ENCODE assay signal across 40 mouse cellular contexts in genomic region chr14:5855911-5856310, GRCm38 (mm10). TPM values are rescaled to one million over a fixed set of nuclear protein-coding genes. Genes with fewer than 3 reads are reported as not detected.
"Had no signal": no experiment of that assay in that cellular context is flagged by ENCODE, and none has a peak within 500 bp of the region (broad histone marks: within the 10 kb centered on the region; RNA-seq: fewer than 3 reads in every experiment).

No protein-coding gene starts in this region.

RNA-seq across cellular contexts. Expression of gene Gm8237, which starts 24.3 kb away (rescaled TPM):
- total RNA-seq: liver, adult 2 months; megakaryocyte progenitor cell, adult 5-6 weeks; megakaryocyte, adult 5-6 weeks; megakaryocyte-erythroid progenitor cell, adult 5-6 weeks; monocyte, adult 5-6 weeks had no signal
- polyA plus RNA-seq: limb, embryonic 11.5 days; liver, adult 2 months; liver, embryonic 11.5 days; liver, embryonic 12.5 days; liver, embryonic 13.5 days; liver, embryonic 14.5 days; liver, embryonic 15.5 days; liver, embryonic 16.5 days; liver, postnatal 0 days; lung, adult 2 months; macrophage; myocyte had no signal

RNA-seq across cellular contexts. Expression of gene Gm3424, which starts 25.8 kb away (rescaled TPM):
- total RNA-seq: left cerebral cortex, adult 2 months; left cerebral cortex, adult 8-10 months; left cerebral cortex, postnatal 10 days; left cerebral cortex, postnatal 14 days; left cerebral cortex, postnatal 25 days; left cerebral cortex, postnatal 36 days; left cerebral cortex, postnatal 4 days; liver, adult 2 months; megakaryocyte progenitor cell, adult 5-6 weeks; megakaryocyte, adult 5-6 weeks; megakaryocyte-erythroid progenitor cell, adult 5-6 weeks; midbrain, postnatal 0 days; monocyte, adult 5-6 weeks had no signal
- polyA plus RNA-seq: limb, embryonic 10.5 days; limb, embryonic 11.5 days; limb, embryonic 12.5 days; limb, embryonic 13.5 days; limb, embryonic 14.5 days; limb, embryonic 15.5 days; liver, adult 2 months; liver, embryonic 11.5 days; liver, embryonic 12.5 days; liver, embryonic 13.5 days; liver, embryonic 14.5 days; liver, embryonic 15.5 days; liver, embryonic 16.5 days; liver, postnatal 0 days; lung, adult 2 months; lung, embryonic 14.5 days; lung, embryonic 15.5 days; lung, embryonic 16.5 days; lung, postnatal 0 days; macrophage; midbrain, embryonic 10.5 days; midbrain, embryonic 11.5 days; midbrain, embryonic 12.5 days; midbrain, embryonic 13.5 days; midbrain, embryonic 14.5 days; midbrain, embryonic 15.5 days; midbrain, embryonic 16.5 days; midbrain, postnatal 0 days; myocyte had no signal

RNA-seq across cellular contexts. Expression of gene Gm3383, which starts 48.1 kb away (rescaled TPM):
- total RNA-seq: liver, adult 2 months; megakaryocyte, adult 5-6 weeks; megakaryocyte-erythroid progenitor cell, adult 5-6 weeks; monocyte, adult 5-6 weeks had no signal
- polyA plus RNA-seq: liver, adult 2 months; liver, embryonic 11.5 days; liver, embryonic 12.5 days; liver, embryonic 13.5 days; liver, embryonic 15.5 days; liver, embryonic 16.5 days; liver, postnatal 0 days; macrophage; myocyte had no signal
